Mouse (Mus musculus): ENCODE measurements at regions not wholly inside any gene's neighbourhood (a gene's known extent, or its start where the extent isn't known, plus 50 kb on each side); places are given as distances from the start of the nearest gene placed in this dataset.

DNA sequence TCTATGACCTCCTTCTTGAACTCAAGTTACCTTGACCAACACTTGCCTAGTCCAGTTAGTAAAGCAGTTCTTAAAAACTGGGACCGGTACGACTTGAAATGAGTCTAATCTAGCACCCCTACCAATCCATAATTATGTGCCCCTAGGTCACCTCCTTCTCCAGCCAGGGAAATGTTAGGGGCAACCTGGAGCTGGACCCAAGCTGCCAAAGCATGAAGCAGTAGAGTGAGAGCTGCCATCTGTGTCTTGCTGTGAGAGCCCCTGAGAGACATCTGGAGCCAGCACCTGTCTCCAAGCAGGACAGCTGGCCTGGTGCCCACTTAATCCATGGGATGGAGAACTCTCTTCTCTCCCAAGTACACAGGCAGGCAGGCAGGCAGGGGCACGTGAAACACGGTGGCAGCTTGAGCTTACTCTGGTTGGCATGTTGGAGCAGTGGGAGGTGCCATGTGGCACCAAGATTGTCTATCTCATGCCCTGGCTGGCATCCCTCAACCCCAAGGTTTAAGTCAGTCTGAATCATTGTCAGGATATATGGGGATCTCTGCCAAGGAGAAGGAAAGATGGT is 1473.8 kb upstream of the Gm6569 start:
- 96% methylated on average over 4 of the region's 4 CpGs for whole genome bisulfite sequencing
- TF ChIP-seq POLR2A (IDR thresholded peaks at IDR 0.05; ENCODE audit: low read depth, low read length) (no peak), CTCF (conservative IDR thresholded peaks at IDR 0.05; ENCODE audit: insufficient read depth, insufficient read length, low read depth, low read length) (no peak)
- no peaks in the 10 kb centered on the region; the same call in 1 of the 2 replicates for H3K27me3 ChIP-seq (replicated peaks; ENCODE audit: control insufficient read depth, insufficient read depth, low read length)

DNA sequence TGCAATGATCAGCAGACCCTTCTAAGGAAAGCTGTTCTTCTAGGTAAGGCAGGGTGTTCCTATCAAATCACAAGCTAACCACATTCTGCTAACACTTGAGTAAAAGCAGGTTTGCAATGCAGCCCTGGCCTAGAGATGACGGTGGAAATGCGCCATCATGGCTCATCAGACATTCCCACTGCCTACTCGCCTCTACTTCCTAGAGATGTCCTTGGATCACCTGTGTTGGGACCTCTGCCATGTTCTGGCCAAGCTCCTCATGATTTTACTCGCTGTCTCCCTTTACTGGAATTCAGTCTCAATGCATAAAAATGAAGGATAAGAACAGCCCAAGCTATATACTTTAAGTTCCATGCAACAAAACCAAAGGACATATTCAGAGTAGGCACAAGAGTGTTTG is 1461.3 kb upstream of the Gm6569 start:
- Histone ChIP-seq H3K27me3 (replicated peaks; ENCODE audit: control insufficient read depth, insufficient read depth, low read length) (no peaks in the 10 kb centered on the region), H3K4me1 (ENCODE audit: control insufficient read depth, insufficient read depth, low read length) (no peaks in the 10 kb centered on the region), H3K27ac (ENCODE audit: insufficient read depth, low read depth, low read length) (no peak overlapping the region), H3K36me3 (ENCODE audit: control insufficient read depth, insufficient read depth, low read length) (no peaks in the 10 kb centered on the region), H3K4me3 (ENCODE audit: insufficient read depth, low read depth, low read length) (no peak overlapping the region)
- WGBS, result 93% methylated on average over 4 of the region's 4 CpGs
- TF ChIP-seq CTCF (conservative IDR thresholded peaks at IDR 0.05; ENCODE audit: insufficient read depth, insufficient read length, low read depth, low read length), result no peak
- TF ChIP-seq POLR2A (IDR thresholded peaks at IDR 0.05; ENCODE audit: low read depth, low read length), result no peak
- no peak for DNase-seq

More for the DNA sequence above, 1473.8 kb upstream of the Gm6569 start:
- H3K4me3 ChIP-seq (ENCODE audit: insufficient read depth, low read depth, low read length), result no peak overlapping the region
- no peaks in the 10 kb centered on the region for H3K4me1 ChIP-seq (ENCODE audit: control insufficient read depth, insufficient read depth, low read length)
- no peak overlapping the region for H3K27ac ChIP-seq (ENCODE audit: insufficient read depth, low read depth, low read length)
- H3K36me3 ChIP-seq (ENCODE audit: control insufficient read depth, insufficient read depth, low read length), result no peaks in the 10 kb centered on the region
- DNase-seq, result no peak

- Histone ChIP-seq H3K4me1 (ENCODE audit: control insufficient read depth, insufficient read depth, low read length) (no peaks in the 10 kb centered on the region), H3K4me3 (ENCODE audit: insufficient read depth, low read depth, low read length) (no peak overlapping the region), H3K27me3 (replicated peaks; ENCODE audit: control insufficient read depth, insufficient read depth, low read length) (no peaks in the 10 kb centered on the region; the same call in 1 of the 2 replicates), H3K36me3 (ENCODE audit: control insufficient read depth, insufficient read depth, low read length) (no peaks in the 10 kb centered on the region), H3K27ac (ENCODE audit: insufficient read depth, low read depth, low read length) (no peak overlapping the region)
- DNase-seq, result no peak
- TF ChIP-seq CTCF (conservative IDR thresholded peaks at IDR 0.05; ENCODE audit: insufficient read depth, insufficient read length, low read depth, low read length) (no peak), POLR2A (IDR thresholded peaks at IDR 0.05; ENCODE audit: low read depth, low read length) (no peak)
These were observed 1457.2 kb upstream of the Gm6569 start for GRCm38 (mm10) chr15:72377201-72377600.

DNA sequence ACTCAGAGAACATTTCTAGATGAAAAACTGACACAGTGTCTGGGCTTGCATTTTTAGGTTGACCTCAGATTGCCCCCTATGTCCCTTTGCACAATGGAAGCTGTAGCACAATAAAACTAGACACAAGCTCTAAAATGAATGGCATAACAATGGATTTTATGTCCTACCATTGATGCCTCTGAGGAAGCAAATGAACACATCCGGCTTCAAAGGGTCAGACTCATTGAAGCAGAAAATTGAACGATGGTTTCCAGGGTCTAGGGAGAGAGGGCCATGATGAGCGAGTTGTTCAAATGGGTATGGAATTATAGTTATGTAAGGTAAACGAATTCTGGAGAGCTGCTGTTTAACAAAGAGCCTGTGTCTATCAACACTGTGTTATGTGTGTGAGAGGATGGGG is 1455.1 kb upstream of the Gm6569 start:
- WGBS, result 36% methylated on average over 4 of the region's 4 CpGs
- H3K27me3 ChIP-seq (replicated peaks; ENCODE audit: control insufficient read depth, insufficient read depth, low read length), result no peaks in the 10 kb centered on the region; the same call in 1 of the 2 replicates
- no peak for DNase-seq
- TF ChIP-seq CTCF (conservative IDR thresholded peaks at IDR 0.05; ENCODE audit: insufficient read depth, insufficient read length, low read depth, low read length), result no peak
- TF ChIP-seq POLR2A (IDR thresholded peaks at IDR 0.05; ENCODE audit: low read depth, low read length), result no peak
- H3K4me1 ChIP-seq (ENCODE audit: control insufficient read depth, insufficient read depth, low read length), result no peaks in the 10 kb centered on the region
- H3K36me3 ChIP-seq (ENCODE audit: control insufficient read depth, insufficient read depth, low read length), result no peaks in the 10 kb centered on the region
- no peak overlapping the region for H3K27ac ChIP-seq (ENCODE audit: insufficient read depth, low read depth, low read length)
- no peak overlapping the region for H3K4me3 ChIP-seq (ENCODE audit: insufficient read depth, low read depth, low read length)

GRCm38 (mm10) chr15:72381164-72381563 is 1453.2 kb upstream of the Gm6569 start:
- Histone ChIP-seq H3K36me3 (ENCODE audit: control insufficient read depth, insufficient read depth, low read length) (no peaks in the 10 kb centered on the region), H3K27ac (ENCODE audit: insufficient read depth, low read depth, low read length) (no peak overlapping the region), H3K27me3 (replicated peaks; ENCODE audit: control insufficient read depth, insufficient read depth, low read length) (no peaks in the 10 kb centered on the region; the same call in 1 of the 2 replicates), H3K4me1 (ENCODE audit: control insufficient read depth, insufficient read depth, low read length) (no peaks in the 10 kb centered on the region), H3K4me3 (ENCODE audit: insufficient read depth, low read depth, low read length) (no peak overlapping the region)
- no peak for DNase-seq
- no peak for TF ChIP-seq POLR2A (IDR thresholded peaks at IDR 0.05; ENCODE audit: low read depth, low read length)
- TF ChIP-seq CTCF (conservative IDR thresholded peaks at IDR 0.05; ENCODE audit: insufficient read depth, insufficient read length, low read depth, low read length), result no peak
- WGBS, result 76% methylated on average over 8 of the region's 8 CpGs

DNA sequence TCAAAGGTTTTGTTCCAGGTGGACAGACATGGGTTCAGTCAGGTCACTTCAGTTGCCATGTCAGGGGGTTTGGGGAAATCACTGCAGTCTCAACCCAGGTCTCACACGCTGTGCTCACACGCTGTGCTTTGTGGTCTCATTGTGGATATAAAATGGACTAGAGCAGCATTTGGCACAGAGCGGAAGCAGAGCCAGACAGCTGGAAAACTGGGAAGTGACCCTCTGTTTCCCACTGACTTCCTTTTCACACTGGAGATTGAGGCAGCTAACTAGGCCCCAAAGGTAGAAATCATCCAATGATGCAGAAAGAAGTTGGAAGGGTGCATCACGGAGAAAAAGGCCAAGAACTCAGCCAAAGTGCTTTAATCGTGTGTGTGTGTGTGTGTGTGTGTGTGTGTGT is 1452.6 kb upstream of the Gm6569 start:
- Histone ChIP-seq H3K27me3 (replicated peaks; ENCODE audit: control insufficient read depth, insufficient read depth, low read length) (no peaks in the 10 kb centered on the region; the same call in 1 of the 2 replicates), H3K4me3 (ENCODE audit: insufficient read depth, low read depth, low read length) (no peak overlapping the region), H3K36me3 (ENCODE audit: control insufficient read depth, insufficient read depth, low read length) (no peaks in the 10 kb centered on the region), H3K27ac (ENCODE audit: insufficient read depth, low read depth, low read length) (no peak overlapping the region), H3K4me1 (ENCODE audit: control insufficient read depth, insufficient read depth, low read length) (no peaks in the 10 kb centered on the region)
- WGBS, result 95% methylated on average over 5 of the region's 5 CpGs
- TF ChIP-seq CTCF (conservative IDR thresholded peaks at IDR 0.05; ENCODE audit: insufficient read depth, insufficient read length, low read depth, low read length) (no peak), POLR2A (IDR thresholded peaks at IDR 0.05; ENCODE audit: low read depth, low read length) (no peak)
- DNase-seq, result no peak

DNA sequence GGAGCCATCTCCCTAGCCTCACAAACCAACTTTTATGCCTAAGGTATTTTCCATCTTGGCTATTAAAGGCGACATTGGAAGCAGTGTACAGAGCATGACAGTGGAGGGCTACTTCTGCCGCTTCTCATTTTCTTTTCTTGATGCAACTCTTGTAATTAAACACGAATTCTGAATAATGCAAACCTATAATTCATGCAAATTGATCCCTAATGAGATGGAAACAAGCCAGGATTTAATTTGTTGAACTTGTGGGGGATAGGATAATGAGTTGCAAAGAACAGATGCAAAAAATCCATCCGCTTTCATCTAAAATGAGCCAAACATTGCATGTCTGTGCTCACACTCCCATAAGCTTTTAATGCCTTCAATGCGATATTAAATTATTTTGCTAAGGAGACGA is 1451.8 kb upstream of the Gm6569 start:
- H3K4me3 ChIP-seq (ENCODE audit: insufficient read depth, low read depth, low read length), result no peak overlapping the region
- TF ChIP-seq CTCF (conservative IDR thresholded peaks at IDR 0.05; ENCODE audit: insufficient read depth, insufficient read length, low read depth, low read length), result no peak
- TF ChIP-seq POLR2A (IDR thresholded peaks at IDR 0.05; ENCODE audit: low read depth, low read length), result no peak
- H3K4me1 ChIP-seq (ENCODE audit: control insufficient read depth, insufficient read depth, low read length), result no peaks in the 10 kb centered on the region
- whole genome bisulfite sequencing, result 87% methylated on average over 6 of the region's 6 CpGs
- no peaks in the 10 kb centered on the region for H3K36me3 ChIP-seq (ENCODE audit: control insufficient read depth, insufficient read depth, low read length)
- no peaks in the 10 kb centered on the region; the same call in 1 of the 2 replicates for H3K27me3 ChIP-seq (replicated peaks; ENCODE audit: control insufficient read depth, insufficient read depth, low read length)
- H3K27ac ChIP-seq (ENCODE audit: insufficient read depth, low read depth, low read length), result no peak overlapping the region
- DNase-seq, result no peak

All from kidney, adult 2 months (tissue).